Mouse (Mus musculus): ENCODE data around the gene Gm33543.

Gm33543 gene

GRCm38 (mm10) chr10:95842789-95843637 is at the start of gene Gm33543:
Gene Gm33543, minus strand, starts transcription at chr10:95842930.
- in situ Hi-C loops (cut with MboI): no loop called here

DNA sequence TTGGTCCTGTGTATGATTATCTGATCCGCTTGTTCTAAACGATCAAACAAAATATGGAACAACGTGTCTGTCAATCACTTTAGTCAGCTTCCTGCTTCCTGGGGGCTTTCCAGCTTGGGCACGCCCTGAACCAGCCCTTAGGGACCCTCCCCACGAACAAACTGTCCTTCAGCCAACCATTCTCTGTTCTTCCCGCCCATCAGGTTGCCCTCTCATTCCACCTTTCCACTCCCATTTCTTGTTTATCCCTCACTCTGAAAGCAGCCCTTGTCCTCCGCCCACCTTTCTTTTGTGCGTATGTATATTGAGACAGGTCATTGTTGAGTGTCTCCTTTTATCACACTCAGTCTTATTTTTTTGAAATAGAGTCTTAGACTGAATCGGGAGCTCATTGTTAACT is 49.4 kb upstream of the Gm33543 start:
- in situ Hi-C loops (cut with MboI): loop anchor here (10.0 kb wide), 1 partner anchor 337 kb away; no protein-coding TSS in a partner anchor

DNA sequence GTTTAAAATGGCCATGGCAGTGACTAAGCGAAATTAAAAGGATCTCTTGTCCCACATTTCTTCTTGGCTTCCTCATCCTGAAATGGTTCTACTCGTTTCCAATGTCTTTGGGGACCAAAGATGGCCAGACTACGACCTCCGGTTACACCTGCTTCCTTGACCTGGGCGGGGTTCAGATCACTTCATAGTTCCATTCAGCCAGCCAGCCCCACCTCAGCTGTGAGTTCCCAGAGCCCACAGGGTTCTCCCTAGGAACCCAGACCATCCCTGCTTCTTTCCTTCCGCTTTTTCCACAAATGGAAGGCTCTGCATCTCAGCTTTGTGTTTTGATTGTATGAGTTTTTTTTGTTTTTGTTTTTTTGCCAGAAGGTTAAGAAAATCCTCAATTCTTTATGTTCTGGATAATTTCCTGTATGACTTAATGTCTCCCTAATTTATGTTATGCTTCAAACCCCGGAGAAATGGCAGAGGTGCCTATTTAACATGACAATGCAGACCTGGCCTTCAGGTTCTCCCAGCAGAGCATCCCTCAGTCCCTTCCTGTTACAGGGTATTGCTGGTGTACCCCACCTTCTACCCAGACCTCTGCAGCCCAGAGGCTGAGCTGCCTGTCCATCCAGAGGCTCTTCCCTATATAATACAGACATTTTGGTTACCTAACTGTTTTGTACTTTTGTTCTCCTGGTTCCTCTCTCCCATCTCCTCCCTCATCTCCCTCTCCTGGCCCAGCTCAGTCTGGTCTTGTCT is 48.7 kb upstream of the Gm33543 start:
- in situ Hi-C loops (cut with MboI): loop anchor here (10.0 kb wide), 1 partner anchor 337 kb away; no protein-coding TSS in a partner anchor

DNA sequence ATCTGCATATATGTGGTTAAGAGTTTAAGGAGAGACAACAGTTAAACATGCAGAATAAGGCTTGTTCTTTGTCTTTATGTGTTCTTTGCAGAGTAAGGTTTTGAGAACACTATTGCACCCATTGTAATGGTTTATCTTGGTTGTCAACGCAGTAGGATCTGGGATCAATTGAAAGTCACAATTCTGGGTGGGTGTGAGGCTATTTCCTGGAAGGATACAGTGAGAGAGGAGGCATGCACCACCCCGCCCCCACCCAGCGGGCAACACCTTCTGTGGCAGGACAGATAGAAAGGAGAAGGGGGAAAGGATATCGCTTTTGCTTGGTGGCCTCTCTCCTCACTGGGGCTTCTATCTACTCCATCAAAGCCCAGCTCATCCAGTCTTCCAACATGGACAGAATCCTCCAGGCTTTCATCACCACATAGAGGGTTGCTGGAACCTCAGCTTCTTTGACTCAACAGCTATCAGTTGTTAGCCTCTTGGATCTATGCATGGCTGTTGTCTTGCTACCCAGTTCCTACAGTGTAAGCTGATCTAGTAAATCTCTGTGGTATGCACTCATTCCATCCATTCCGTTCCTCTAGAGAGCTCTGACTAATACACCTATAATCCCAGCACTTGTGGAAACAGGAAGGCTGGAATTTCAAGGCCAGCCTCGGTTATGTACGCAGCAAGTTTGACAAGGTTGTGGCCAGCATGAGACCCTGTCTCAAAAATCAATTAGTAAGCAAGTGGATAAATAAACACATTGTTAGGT is 41.2 kb upstream of the Gm33543 start:
- in situ Hi-C loops (cut with MboI): no loop called here

- in situ Hi-C loops (cut with MboI): no loop called here
These were observed 39.3 kb upstream of the Gm33543 start for GRCm38 (mm10) chr10:95882036-95882435.

GRCm38 (mm10) chr10:95879983-95880934 is 37.5 kb upstream of the Gm33543 start:
- in situ Hi-C loops (cut with MboI): no loop called here

GRCm38 (mm10) chr10:95870782-95871181 is 28.1 kb upstream of the Gm33543 start:
- in situ Hi-C loops (cut with MboI): no loop called here

- in situ Hi-C loops (cut with MboI): no loop called here
These were observed 25.6 kb upstream of the Gm33543 start for GRCm38 (mm10) chr10:95868348-95868747.

- in situ Hi-C loops (cut with MboI): no loop called here
These were observed 24.9 kb upstream of the Gm33543 start for GRCm38 (mm10) chr10:95867596-95867995.

DNA sequence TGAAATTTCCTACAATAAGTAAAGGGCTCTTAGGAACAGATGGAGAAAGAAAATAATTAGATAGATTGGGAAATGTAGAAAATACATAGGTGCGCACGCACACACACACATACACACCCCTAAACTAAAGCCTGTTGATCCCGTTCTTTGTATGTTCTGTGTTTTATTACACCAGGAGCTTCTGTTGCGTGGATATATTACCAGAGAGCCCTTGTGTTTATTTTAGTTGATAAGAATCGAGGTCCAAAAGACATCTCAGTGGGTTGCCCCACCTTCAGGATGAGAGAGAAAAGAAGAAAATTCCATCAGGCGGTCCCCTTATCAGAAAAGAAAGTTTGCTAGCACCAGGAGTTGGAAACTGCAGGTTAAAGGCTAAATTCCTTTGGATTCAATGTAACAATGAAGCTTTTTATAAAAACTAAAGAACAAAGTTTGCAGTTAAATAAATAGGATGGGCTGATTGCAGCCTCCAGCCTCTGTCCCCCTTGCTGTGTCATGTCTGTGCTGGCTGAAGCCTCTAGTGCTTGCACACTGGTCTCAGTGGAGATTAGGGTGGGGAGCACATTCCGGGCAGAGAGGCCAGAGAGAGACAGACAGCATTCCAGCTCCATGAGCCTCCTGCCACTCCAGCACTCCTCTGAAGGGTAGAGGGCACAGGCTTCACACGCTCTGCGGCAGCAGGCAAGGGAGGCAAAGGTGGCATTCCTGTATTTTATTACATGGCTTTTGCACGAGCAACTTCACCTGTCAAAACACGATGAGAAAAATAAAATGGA is 21.8 kb upstream of the Gm33543 start:
- in situ Hi-C loops (cut with MboI): no loop called here

DNA sequence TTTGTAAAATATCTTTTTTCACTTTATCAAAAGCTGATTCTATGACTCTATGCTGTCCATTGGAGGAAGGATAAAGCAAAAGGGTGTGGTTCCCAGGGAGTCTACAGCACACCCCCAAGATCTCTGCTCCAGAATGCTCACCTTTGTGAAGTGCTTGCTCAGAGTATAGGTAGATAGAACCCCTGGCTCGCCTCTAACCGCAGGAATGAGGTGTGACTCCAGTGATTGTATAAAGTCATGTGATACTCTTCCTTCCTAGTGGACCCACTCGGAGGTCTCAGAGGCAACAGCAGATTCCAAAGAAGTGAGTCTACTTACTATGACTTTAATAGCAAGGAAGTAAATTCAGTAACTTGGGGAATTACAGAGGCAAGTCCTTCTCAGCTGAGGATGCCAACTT is 19.9 kb upstream of the Gm33543 start:
- in situ Hi-C loops (cut with MboI): no loop called here

DNA sequence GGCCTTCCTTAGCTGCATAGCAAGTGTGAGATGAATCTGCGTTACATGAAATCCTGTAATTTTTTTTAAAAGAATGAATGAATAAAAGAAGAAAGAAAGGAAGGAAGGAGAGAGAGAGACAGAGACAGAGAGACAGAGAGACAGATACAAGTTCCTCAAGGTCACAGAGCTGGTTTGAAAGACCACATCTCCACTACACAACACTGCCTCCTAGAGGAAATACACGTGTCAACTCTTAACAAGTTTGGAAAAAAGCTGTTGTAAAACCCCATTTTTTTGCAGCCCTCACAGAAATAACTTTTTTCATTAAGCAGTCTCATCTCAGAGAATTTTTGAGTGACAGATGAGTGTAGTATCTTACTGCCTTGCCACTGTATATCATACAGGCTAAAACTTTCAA is 15.4 kb upstream of the Gm33543 start:
- in situ Hi-C loops (cut with MboI): no loop called here

GRCm38 (mm10) chr10:95855411-95855810 is 12.7 kb upstream of the Gm33543 start:
- in situ Hi-C loops (cut with MboI): no loop called here

GRCm38 (mm10) chr10:95850504-95850903 is 7.8 kb upstream of the Gm33543 start:
- in situ Hi-C loops (cut with MboI): no loop called here

DNA sequence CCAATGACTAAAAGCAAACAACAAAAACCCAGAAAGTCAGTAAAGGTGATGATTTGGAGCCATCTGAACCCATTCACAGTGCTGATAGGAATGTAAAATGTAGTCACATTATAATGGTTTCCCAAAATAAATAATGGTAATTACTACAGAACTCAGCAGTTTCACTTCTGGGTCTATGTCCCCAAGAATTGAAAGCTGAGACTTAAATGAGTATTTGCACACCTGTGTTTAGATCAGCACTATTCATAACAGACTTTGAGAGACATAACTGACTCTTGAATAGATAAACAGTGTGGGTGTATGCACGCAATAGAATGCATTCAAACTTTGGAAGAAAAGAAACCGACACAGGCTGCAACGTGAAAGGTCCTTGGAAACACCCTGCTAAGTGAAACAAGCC is 4.0 kb upstream of the Gm33543 start:
- in situ Hi-C loops (cut with MboI): no loop called here

- in situ Hi-C loops (cut with MboI): no loop called here
These were observed 3.6 kb upstream of the Gm33543 start for GRCm38 (mm10) chr10:95846281-95846680.

DNA sequence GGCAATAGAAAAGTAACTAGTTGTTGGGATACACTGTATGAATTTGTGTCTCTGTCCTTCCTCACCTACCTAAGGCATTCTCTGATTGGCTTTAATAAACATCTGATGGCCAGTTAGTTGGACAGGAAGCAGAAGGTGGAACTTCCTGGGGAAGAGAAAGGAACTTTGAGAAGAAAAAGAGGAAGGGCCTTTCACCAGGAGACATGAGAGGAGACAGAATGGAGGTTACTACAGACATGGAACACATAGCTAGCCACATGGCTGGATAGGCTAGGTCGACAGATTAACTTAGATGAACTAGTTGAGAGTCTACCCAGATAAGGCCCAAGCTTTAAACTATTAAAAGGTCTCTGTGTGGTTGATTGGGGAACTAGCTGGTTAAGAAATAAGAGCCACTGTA is 1.1 kb upstream of the Gm33543 start:
- in situ Hi-C loops (cut with MboI): no loop called here

DNA sequence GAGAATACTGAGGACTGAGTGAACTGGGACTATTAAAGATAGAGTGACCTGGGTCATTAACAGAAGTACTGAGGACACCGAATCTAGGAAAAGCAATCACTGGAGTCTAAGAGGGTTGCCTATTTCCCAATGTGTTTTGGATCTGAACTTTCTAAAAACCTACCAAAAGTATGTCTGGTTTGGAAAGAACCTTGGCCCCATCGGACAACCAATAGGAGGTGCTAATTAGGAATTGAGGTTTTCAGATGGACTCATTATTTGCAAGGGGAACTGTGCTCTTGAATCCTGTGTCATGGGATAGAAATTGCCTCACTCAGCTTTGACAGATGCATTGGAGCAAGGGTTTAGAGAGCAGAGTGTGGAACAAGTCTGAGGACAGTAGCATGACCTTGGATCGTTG is 1.5 kb downstream of the Gm33543 start:
- in situ Hi-C loops (cut with MboI): no loop called here

- in situ Hi-C loops (cut with MboI): no loop called here
These were observed 2.9 kb downstream of the Gm33543 start for GRCm38 (mm10) chr10:95839803-95840202.

- in situ Hi-C loops (cut with MboI): no loop called here
These were observed 3.7 kb downstream of the Gm33543 start for GRCm38 (mm10) chr10:95839036-95839435.
